Mouse (Mus musculus): Measurements from ENCODE around the gene Sec62.
A peak's percentile ranks its signal among the peaks of the same experiment; 100 is the strongest.
"Not testable (repeated sequence)": the region's sequence is repeated elsewhere in the genome, so short reads cannot be mapped to it uniquely, and the experiment has no call there.

Sec62 gene

GRCm38 (mm10) chr3:30831848-30832606, 39.4 kb downstream of the Sec62 start:
- DNase-seq (ENCODE audit: low read depth, low spot score): no peak

DNA sequence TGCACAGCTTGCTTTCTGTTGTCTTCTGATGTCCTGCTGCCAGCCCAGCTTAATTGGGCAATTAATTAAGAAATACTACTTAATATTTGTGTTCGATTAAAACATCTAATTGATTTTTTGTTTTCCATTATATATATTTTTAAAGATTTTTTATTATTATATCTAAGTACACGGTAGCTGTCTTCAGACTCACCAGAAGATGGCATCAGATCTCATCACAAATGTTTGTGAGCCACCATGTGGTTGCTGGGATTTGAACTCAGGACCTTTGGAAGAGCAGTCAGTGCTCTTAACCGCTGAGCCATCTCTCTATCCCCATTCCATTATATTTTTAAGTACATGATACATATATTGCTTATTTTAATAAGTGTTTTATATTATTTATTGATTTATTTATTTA, 40.6 kb downstream of the Sec62 start:
- no peak for DNase-seq (ENCODE audit: low read depth, low spot score)

GRCm38 (mm10) chr3:30845755-30846154, 53.1 kb downstream of the Sec62 start:
- peak; percentile 11 for DNase-seq (ENCODE audit: low read depth, low spot score)

GRCm38 (mm10) chr3:30847413-30847812, 54.7 kb downstream of the Sec62 start:
- no peak for DNase-seq (ENCODE audit: low read depth, low spot score)

GRCm38 (mm10) chr3:30851422-30851821, 58.7 kb downstream of the Sec62 start:
- no peak for DNase-seq (ENCODE audit: low read depth, low spot score)

DNA sequence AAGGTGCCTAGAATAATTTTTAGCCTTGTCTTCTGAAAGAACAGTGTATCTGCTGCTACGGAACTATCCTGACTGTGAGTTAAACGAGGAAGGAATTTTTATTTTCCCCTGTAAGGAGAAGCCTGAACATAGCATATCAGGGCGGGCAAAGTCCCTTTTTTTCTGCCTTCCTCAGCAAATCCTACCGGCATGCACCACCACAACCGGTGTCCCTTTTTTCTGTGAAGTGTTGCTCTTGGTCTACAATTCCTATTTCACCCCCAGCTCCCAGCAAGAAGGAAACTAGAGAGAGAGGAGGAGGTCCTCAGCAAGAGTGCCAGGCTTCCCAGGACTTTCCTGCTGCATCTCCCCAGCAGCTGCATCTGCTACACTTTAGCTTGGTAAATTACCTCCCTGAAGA, 60.9 kb downstream of the Sec62 start:
- no peak for DNase-seq (ENCODE audit: low read depth, low spot score)

- peak; percentile 65 for DNase-seq (ENCODE audit: low read depth, low spot score)
Observed at GRCm38 (mm10) chr3:30855604-30856458, 63.2 kb downstream of the Sec62 start, which contains the start of gene Gpr160. TSS of gene Gpr160 (plus strand) at chr3:30855950.

DNA sequence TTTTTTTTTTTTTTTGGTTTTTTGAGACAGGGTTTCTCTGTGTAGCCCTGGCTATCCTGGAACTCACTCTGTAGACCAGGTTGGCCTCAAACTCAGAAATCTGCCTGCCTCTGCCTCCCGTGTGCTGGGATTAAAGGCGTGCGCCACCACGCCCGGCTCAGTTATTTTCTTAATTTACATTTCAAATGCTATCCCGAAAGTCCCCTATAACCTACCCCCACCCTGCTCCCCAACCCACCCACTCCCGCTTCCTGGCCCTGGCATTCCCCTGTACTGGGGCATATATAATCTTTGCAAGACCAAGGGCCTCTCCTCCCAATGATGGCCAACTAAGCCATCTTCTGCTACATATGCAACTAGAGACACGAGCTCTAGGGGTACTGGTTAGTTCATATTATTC, 66.9 kb downstream of the Sec62 start:
- not testable (repeated sequence) for DNase-seq (ENCODE audit: low read depth, low spot score)

GRCm38 (mm10) chr3:30860705-30861104, 68.0 kb downstream of the Sec62 start:
- DNase-seq (ENCODE audit: low read depth, low spot score): no peak

GRCm38 (mm10) chr3:30863712-30864435, 71.2 kb downstream of the Sec62 start:
- DNase-seq (ENCODE audit: low read depth, low spot score): no peak

GRCm38 (mm10) chr3:30864640-30865039, 72.0 kb downstream of the Sec62 start:
- DNase-seq (ENCODE audit: low read depth, low spot score): no peak

- DNase-seq (ENCODE audit: low read depth, low spot score): peak; percentile 11
Observed at GRCm38 (mm10) chr3:30868176-30868575, 75.5 kb downstream of the Sec62 start.

DNA sequence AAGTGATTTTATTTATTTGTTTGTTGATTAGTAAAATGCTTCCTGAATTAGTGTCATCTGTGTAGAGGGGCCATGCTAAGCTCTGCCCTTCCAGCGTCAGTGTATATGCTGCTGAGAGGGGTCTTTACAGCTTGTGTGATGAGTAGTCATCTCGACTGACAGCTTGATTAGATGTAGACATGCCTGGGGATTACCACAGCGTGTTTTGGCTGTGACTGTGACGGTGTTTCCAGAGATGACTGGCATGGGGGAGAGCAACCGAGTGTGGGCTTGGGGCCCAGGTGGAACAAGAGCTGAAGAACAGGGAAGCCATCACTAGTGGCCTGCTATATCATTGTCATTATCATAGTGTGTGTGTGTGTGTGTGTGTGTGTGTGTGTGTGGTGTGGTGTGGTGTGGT, 76.0 kb downstream of the Sec62 start:
- DNase-seq (ENCODE audit: low read depth, low spot score): no peak

GRCm38 (mm10) chr3:30869995-30870394, 77.3 kb downstream of the Sec62 start:
- no peak for DNase-seq (ENCODE audit: low read depth, low spot score)

Data from mesoderm, embryonic 11.5 days (tissue).